Mouse (Mus musculus): ENCODE measurements around the gene Washc1.
"Not testable (repeated sequence)": the region's sequence is repeated elsewhere in the genome, so short reads cannot be mapped to it uniquely, and the experiment has no call there.

Washc1 gene

DNA sequence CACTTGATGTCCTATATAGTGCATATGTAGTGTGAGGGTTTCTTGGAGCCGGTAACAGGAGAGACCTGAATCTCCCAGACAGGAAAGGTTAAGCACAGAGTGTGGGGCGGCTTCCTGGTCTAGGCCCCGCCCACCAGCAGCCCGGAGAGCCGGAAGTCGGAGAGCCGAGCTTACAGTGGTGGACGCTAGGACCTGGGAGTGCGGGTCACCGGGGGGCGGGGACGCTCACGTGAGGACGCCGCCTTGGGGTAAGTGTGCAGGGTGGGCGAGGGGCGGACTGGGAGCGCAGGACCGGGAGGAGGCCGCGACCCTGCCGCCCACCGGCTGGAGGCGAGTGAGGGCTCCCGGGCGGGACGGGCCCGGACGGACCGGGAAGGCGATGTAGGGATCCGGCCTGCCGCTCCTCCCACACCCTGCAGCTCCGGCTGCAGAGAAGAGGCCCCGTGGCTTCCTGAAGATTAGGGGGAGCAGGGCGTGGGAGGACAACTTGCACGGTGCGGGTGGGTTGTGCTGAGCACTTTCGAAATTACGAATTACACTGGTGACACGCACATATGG lies at the start of gene Washc1:
Washc1 (plus strand) TSS at position 144 of the 558 bp plus-strand sequence.
- peak; percentile 86 to 87 for DNase-seq (ENCODE audit: low spot score in 2 of 2)

DNA sequence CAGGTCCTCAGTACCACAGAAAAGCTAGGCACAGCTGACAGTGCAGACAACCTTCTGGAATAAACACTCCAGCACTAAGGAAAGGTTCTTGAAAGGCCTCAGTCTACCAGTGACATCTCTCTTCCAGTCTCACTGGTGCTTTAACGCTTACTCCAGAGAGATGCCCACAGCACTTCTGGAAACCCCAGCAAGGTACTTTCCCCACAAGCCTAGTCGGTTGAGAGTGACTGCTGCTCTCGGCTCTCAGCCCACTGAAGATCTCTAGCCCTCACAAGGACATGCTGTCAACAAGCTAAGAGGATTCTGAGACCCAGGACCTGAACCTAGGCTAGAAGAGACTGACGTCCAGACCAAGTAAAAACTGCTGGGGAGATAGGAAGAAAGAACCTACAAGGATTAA lies 46.2 kb upstream of the Washc1 start:
- no peak for DNase-seq (ENCODE audit: low spot score in 2 of 2)

GRCm38 (mm10) chr17:66069036-66069435 lies 42.3 kb upstream of the Washc1 start:
- DNase-seq (ENCODE audit: low spot score in 2 of 2): not testable (repeated sequence)

GRCm38 (mm10) chr17:66073971-66074370 lies 37.4 kb upstream of the Washc1 start:
- no peak for DNase-seq (ENCODE audit: low spot score in 2 of 2)

GRCm38 (mm10) chr17:66075827-66076173 lies 35.5 kb upstream of the Washc1 start:
- DNase-seq (ENCODE audit: low spot score in 2 of 2): no peak

DNA sequence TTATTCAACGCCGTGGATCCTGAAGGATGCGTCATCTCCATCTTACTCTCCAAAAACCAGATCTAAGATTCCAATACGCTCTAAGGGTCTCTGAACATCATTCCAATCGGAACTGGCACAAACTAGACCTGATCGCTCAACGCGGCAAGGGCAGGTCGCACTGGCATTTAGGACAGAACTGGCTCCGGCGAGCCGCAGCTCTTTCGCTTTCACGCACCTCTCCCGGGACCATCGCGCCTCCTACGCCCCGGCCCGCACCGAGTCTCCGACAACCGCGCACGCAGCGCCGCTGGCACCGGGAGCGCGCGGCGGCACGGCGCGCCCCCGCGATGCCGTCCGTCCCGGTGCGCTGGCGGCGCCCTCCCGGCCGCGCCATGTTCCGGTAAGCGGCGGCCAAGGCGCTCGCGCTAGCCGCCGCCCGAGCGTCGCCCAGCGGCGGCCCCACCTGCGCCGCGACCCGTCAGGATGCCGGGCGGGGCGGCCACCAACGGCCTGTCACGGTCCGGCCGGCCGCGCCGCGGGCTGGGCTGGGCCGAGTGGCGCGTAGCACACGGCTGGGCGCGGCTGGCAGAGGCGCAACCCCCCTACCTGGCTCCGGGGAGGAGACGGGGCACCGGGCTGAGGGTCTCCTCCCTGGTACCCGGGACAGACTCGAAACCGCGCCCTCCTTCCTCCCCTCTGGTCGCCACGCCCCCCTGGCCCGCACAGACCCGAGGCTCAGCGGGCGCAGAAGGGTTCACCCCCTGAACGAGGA lies 35.0 kb upstream of the Washc1 start:
- peak; percentile 21 to 50 for DNase-seq (ENCODE audit: low spot score in 2 of 2)

GRCm38 (mm10) chr17:66076934-66077333 lies 34.4 kb upstream of the Washc1 start, which contains the start of gene Ankrd12:
TSS of gene Ankrd12 (minus strand) at chr17:66077089.
- DNase-seq (ENCODE audit: low spot score in 2 of 2): peak; percentile 94 to 96

DNA sequence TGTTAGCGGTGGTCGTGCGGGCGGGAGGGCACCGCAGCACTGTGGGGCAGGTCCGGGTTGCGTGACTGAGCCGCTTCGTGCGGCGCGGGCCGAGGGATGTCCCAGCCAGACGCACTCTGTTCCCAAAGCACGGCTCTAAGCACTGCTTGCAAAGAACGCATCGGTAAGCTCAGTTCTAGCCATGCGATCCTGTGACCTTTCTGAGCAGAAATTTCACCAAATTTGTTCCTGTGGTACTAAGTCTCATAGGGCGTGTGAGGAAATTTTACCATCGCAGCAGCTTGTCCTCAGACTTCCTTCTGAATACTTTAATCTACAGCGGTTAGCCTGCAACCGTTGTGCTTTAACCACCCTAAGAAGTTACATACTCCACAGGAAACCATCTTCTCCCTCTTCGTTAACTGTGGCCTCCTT lies 33.9 kb upstream of the Washc1 start:
- DNase-seq (ENCODE audit: low spot score in 2 of 2): no peak

- DNase-seq (ENCODE audit: low spot score in 2 of 2): no peak
These were observed 26.9 kb upstream of the Washc1 start for GRCm38 (mm10) chr17:66084486-66084885.

DNA sequence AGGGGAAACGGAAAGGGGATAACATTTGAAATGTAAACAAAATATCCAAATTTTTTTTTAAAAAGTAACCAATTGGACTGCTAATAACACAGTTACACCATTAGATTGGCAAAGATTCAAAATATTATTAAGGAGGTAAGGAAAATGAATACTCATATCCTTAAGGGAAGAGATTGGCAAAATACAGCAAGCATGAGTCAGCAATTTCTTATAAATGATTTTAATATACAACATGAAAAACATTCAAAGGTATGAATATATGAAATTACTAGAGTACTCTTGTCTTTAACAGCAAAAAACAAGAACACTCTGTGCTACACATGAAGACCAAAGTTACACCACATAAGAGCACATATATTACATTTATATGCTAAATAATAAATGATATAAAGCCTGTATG lies 26.3 kb upstream of the Washc1 start:
- no peak for DNase-seq (ENCODE audit: low spot score in 2 of 2)

- DNase-seq (ENCODE audit: low spot score in 2 of 2): no peak
These were observed 21.1 kb upstream of the Washc1 start for GRCm38 (mm10) chr17:66090251-66090650.

GRCm38 (mm10) chr17:66091392-66091791 lies 20.0 kb upstream of the Washc1 start:
- no peak for DNase-seq (ENCODE audit: low spot score in 2 of 2)

DNA sequence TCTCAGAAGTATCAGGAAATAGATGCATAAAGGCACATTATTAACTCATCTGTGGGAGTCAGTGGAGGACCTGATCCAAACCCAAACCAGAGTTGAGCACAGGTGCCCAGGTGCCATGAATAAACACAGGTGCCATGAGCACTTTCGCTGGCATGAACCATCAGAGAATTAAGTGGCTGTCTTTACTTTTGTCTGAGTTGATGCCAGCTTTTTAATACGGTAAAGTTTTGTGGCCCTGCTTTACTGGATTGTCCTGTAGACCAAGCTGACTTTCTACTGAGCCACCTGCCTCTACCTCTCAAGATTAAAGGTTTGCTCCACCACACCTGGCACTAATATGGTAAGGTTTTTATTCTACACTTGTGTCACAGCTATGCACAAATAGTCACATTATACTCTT lies 19.3 kb upstream of the Washc1 start:
- no peak for DNase-seq (ENCODE audit: low spot score in 2 of 2)

DNA sequence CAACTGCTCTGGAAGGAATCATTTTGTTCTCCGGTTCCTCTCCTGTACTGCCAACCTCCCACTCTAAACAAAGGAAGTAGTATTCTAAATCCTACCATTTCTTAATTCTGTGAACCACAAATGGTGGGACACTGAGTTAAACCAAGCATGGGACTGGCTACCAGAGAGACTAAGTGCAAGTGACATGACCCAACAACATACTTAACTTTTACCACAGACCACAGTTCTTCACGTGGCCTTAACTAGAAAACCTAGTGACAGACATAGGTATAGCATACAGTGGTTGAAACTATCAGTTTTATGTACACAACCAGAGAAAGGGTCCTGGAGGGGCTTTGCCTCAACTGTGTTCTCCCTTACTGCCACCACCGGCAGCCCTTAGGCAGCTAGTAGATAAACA lies 18.7 kb upstream of the Washc1 start:
- no peak for DNase-seq (ENCODE audit: low spot score in 2 of 2)

DNA sequence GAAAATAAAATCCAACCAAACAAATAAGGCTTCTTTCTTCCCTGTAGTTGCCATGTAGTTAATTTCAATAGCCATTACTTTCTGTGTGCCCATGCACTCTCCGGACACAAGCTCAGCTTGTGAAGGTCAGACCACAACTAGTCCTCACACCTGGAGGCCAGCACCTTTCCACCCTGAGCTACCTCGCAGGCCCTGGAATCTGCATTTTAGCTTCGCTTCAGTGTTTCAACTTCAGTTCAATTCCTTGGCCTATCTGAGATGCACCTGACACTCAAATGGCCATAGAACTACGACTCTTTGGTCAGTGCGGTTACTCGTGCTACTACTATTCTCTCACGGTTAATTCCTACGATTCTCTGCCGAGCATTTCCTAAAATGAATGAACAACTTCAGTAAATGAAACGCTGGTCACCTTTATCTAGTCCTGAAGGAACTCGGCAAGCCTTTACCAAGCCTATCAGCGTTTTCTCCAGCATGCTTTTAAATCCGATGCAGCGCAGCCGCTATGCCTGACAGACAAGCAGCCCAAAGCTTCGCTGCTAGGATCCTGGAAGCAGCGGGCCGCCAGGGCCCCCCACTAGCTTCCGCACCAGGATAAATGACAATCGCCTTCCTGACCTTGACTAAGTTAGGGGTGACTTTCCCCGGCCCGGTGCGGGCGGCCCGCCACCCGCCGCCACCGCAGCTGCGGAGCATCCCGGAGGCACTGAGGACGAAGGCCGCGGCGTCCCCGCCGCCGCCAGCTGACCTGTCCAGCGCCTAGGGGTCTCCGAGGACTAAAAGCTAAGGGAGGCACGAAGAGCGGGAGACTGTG lies 10.6 kb upstream of the Washc1 start:
- DNase-seq (ENCODE audit: low spot score in 2 of 2): no peak

GRCm38 (mm10) chr17:66101380-66102330 lies 9.7 kb upstream of the Washc1 start, which contains the start of gene Ndufv2:
TSS of gene Ndufv2 (minus strand) at chr17:66101559.
- peak; percentile 81 to 89 for DNase-seq (ENCODE audit: low spot score in 2 of 2)

GRCm38 (mm10) chr17:66104076-66104475 lies 7.3 kb upstream of the Washc1 start:
- DNase-seq (ENCODE audit: low spot score in 2 of 2): no peak

GRCm38 (mm10) chr17:66106601-66107267 lies 4.6 kb upstream of the Washc1 start:
- no peak for DNase-seq (ENCODE audit: low spot score in 2 of 2)

- no peak for DNase-seq (ENCODE audit: low spot score in 2 of 2)
These were observed 3.9 kb upstream of the Washc1 start for GRCm38 (mm10) chr17:66107466-66107865.

GRCm38 (mm10) chr17:66108198-66108597 lies 3.1 kb upstream of the Washc1 start:
- no peak for DNase-seq (ENCODE audit: low spot score in 2 of 2)

- no peak for DNase-seq (ENCODE audit: low spot score in 2 of 2)
These were observed 599 bp upstream of the Washc1 start for GRCm38 (mm10) chr17:66110746-66111145.
